Mouse (Mus musculus) embryonic facial prominence, embryonic 14.5 days (tissue): ENCODE results near the gene Tbc1d14. TPM values are rescaled to one million over a fixed set of nuclear protein-coding genes. Genes with fewer than 3 reads are reported as not detected.

Source experiments
- polyA plus RNA-seq: library from polyadenylated mRNA; unstranded; fragments of >200 nt; fragmentation: Nextera tagmentation; extraction: Ambion mirVana; gene quantifications from 2 replicates; pipeline ENCODE4 v1.2.1, GENCODE M21; 2014

Gene Tbc1d14
- polyA plus RNA-seq, 1 experiment from 2014 or later, result 38.5 TPM

Other genes with a start within 250 kb of the Tbc1d14 start
- gene Sorcs2, start 195.1 kb downstream of the Tbc1d14 start, polyA plus RNA-seq, result 21.6 and 22.5 TPM in 2 replicates
- gene Grpel1, start 128.3 kb downstream of the Tbc1d14 start, polyA plus RNA-seq, result 49.0 and 52.7 TPM in 2 replicates
- 4.0 and 4.2 TPM in 2 replicates for gene Tada2b, start 109.0 kb downstream of the Tbc1d14 start, polyA plus RNA-seq
- gene Ccdc96, start 108.7 kb downstream of the Tbc1d14 start, polyA plus RNA-seq, result 0.88 and 1.7 TPM in 2 replicates
- 20.7 and 21.5 TPM in 2 replicates for gene D5Ertd579e, start 102.7 kb upstream of the Tbc1d14 start, polyA plus RNA-seq
- gene Bloc1s4, start 155.4 kb upstream of the Tbc1d14 start, polyA plus RNA-seq, result 26.3 and 27.8 TPM in 2 replicates
- gene Mrfap1, start 203.5 kb upstream of the Tbc1d14 start, polyA plus RNA-seq, result 582 TPM in 2 replicates
- 22.2 and 24.2 TPM in 2 replicates for gene Man2b2, start 237.4 kb upstream of the Tbc1d14 start, polyA plus RNA-seq